Mouse (Mus musculus) intestine, embryonic 14.5 days (tissue): ENCODE results near the gene Rfx2. TPM values are rescaled to one million over a fixed set of nuclear protein-coding genes. Genes with fewer than 3 reads are reported as not detected.

Source experiments
- ATAC-seq: fragments of 200-750 bp; cut with Nextera tagmentation; replicated peaks from 2 replicates; pipeline ENCODE4 v1.8.0; 2017; ENCODE audit warnings: low read depth, moderate number of reproducible peaks, moderate TSS enrichment, moderate library complexity; ENCODE audit not compliant: low FRiP score, low TSS enrichment
- DNase-seq: peaks from one replicate; pipeline ENCODE4 v3.0.0-alpha.2; 2018; ENCODE audit warnings: low spot score
- H3K27ac ChIP-seq: fragments of 300-500 bp; sonication (generic); 2 replicates; pipeline ENCODE4 v1.5.1; 2014; ENCODE audit warnings: low read depth, mild to moderate bottlenecking, control low read depth
- H3K27me3 ChIP-seq: fragments of 300-500 bp; sonication (generic); replicated peaks from 2 replicates; pipeline ENCODE4 v1.6.1; 2014; ENCODE audit warnings: low read length, control low read depth; ENCODE audit not compliant: control insufficient read depth, insufficient read depth
- H3K36me3 ChIP-seq: fragments of 300-500 bp; sonication (generic); 2 replicates; pipeline ENCODE4 v1.6.1; 2014; ENCODE audit warnings: low read length, control low read depth; ENCODE audit not compliant: control insufficient read depth, insufficient read depth
- H3K4me1 ChIP-seq: fragments of 300-500 bp; sonication (generic); replicated peaks from 2 replicates; pipeline ENCODE4 v1.6.1; 2014; ENCODE audit warnings: low read length, control low read depth, mixed read lengths; ENCODE audit not compliant: control insufficient read depth, insufficient read depth
- H3K4me2 ChIP-seq: fragments of 300-500 bp; sonication (generic); 2 replicates; pipeline ENCODE4 v1.6.1; 2014; ENCODE audit warnings: low read length
- H3K4me3 ChIP-seq: fragments of 300-500 bp; sonication (generic); 2 replicates; pipeline ENCODE4 v1.5.1; 2014; ENCODE audit warnings: low read depth, low read length, control low read depth, mixed read lengths
- H3K9ac ChIP-seq: fragments of 300-500 bp; sonication (generic); 2 replicates; pipeline ENCODE4 v1.6.1; 2014; ENCODE audit warnings: mild to moderate bottlenecking, low read length
- H3K9me3 ChIP-seq: fragments of 300-500 bp; sonication (generic); 2 replicates; pipeline ENCODE4 v1.6.1; 2016; ENCODE audit warnings: low read length, control low read depth; ENCODE audit not compliant: control insufficient read depth
- WGBS: fragments of 180-500 bp; shearing (Covaris S2); extraction: QIAGEN DNeasy Blood & Tissue Kit; methylation state at CpG from one replicate; pipeline ENCODE4 v1.1.7; 2014; 5-methylcytosine and 5-hydroxymethylcytosine counted together
- polyA plus RNA-seq: library from polyadenylated mRNA; unstranded; fragments of >200 nt; fragmentation: Nextera tagmentation; extraction: Ambion mirVana; gene quantifications from 2 replicates; pipeline ENCODE4 v1.2.1, GENCODE M21; 2014

The Rfx2 gene
- polyA plus RNA-seq, 1 experiment from 2014 or later, result 4.5 TPM

DNA sequence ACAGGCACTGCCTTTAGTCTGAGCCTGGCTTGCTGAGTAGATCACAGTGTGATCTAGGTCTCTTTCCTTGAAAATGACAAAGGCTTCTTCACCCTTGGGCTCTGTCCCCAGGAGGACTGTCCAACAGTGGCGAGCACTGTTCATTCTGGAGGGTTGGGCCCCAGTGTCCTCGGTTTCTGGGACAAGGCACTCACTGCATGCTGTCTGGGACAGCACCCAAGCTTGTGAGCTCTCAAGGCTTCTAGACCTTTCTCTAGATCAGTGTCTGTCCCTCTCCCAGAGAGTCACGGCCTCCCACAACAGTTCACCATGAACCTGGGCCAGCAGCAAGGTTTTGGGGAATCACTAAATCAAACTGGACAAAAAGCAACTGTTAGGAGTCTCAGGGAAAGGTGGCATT lies 38.2 kb downstream of the Rfx2 start:
- Histone ChIP-seq H3K27me3 (no peaks in the 10 kb centered on the region), H3K9me3 (no peaks in the 10 kb centered on the region), H3K4me1 (no peaks in the 10 kb centered on the region), H3K27ac (no peak overlapping the region), H3K4me2 (no peak overlapping the region), H3K36me3 (no peaks in the 10 kb centered on the region), H3K4me3 (no peak overlapping the region), H3K9ac (no peak overlapping the region)
- DNase-seq, result no peak
- WGBS, result 85% methylated on average over 3 of the region's 3 CpGs
- no peak for ATAC-seq

GRCm38 (mm10) chr17:56789286-56789685 lies 41.5 kb downstream of the Rfx2 start:
- Histone ChIP-seq H3K4me1 (no peaks in the 10 kb centered on the region), H3K36me3 (no peaks in the 10 kb centered on the region), H3K4me3 (no peak overlapping the region), H3K4me2 (no peak overlapping the region), H3K27me3 (no peaks in the 10 kb centered on the region), H3K9me3 (no peaks in the 10 kb centered on the region), H3K27ac (no peak overlapping the region), H3K9ac (no peak overlapping the region)
- WGBS, result 89% methylated on average over 6 of the region's 6 CpGs
- no peak for DNase-seq
- ATAC-seq, result no peak

- no peak overlapping the region for H3K27ac ChIP-seq
- no peaks in the 10 kb centered on the region for H3K9me3 ChIP-seq
- H3K4me2 ChIP-seq, result no peak overlapping the region
- H3K27me3 ChIP-seq, result no peaks in the 10 kb centered on the region
- 57% methylated on average over 3 of the region's 3 CpGs for WGBS
- no peaks in the 10 kb centered on the region for H3K4me1 ChIP-seq
- no peak for ATAC-seq
- no peak overlapping the region for H3K9ac ChIP-seq
- H3K36me3 ChIP-seq, result no peaks in the 10 kb centered on the region
- no peak overlapping the region for H3K4me3 ChIP-seq
- DNase-seq, result no peak
Measured at GRCm38 (mm10) chr17:56788886-56789285, 41.9 kb downstream of the Rfx2 start.

GRCm38 (mm10) chr17:56780291-56780978 lies 50.4 kb downstream of the Rfx2 start:
- H3K4me3 ChIP-seq, result no peak overlapping the region
- no peak overlapping the region for H3K27ac ChIP-seq
- H3K27me3 ChIP-seq, result no peaks in the 10 kb centered on the region
- DNase-seq (no peak), ATAC-seq (no peak)
- WGBS, result 60% methylated on average over 13 of the region's 13 CpGs
- no peak overlapping the region for H3K4me2 ChIP-seq
- no peak overlapping the region for H3K9ac ChIP-seq
- H3K9me3 ChIP-seq, result 0 out of 2 replicates have a peak, but pooled peaks cover 3% of the 10 kb centered on the region
- 0 out of 2 replicates have a peak, but pooled peaks cover 5% of the 10 kb centered on the region for H3K4me1 ChIP-seq
- H3K36me3 ChIP-seq, result peaks cover 4% of the 10 kb centered on the region; the same call in 1 of the 2 replicates

- no peaks in the 10 kb centered on the region for H3K27me3 ChIP-seq
- H3K4me3 ChIP-seq, result no peak overlapping the region
- H3K4me2 ChIP-seq, result no peak overlapping the region
- 0 out of 2 replicates have a peak, but pooled peaks cover 3% of the 10 kb centered on the region for H3K9me3 ChIP-seq
- peak; percentile 69 for ATAC-seq
- peak; percentile 63 for DNase-seq
- peaks cover 4% of the 10 kb centered on the region; the same call in 1 of the 2 replicates for H3K36me3 ChIP-seq
- H3K27ac ChIP-seq, result peak overlapping the region; percentile 48; the same call in 1 of the 2 replicates
- H3K9ac ChIP-seq, result no peak overlapping the region
- 0 out of 2 replicates have a peak, but pooled peaks cover 5% of the 10 kb centered on the region for H3K4me1 ChIP-seq
- WGBS, result 44% methylated on average over 3 of the region's 3 CpGs
Measured at GRCm38 (mm10) chr17:56778779-56779362, 51.9 kb downstream of the Rfx2 start.

DNA sequence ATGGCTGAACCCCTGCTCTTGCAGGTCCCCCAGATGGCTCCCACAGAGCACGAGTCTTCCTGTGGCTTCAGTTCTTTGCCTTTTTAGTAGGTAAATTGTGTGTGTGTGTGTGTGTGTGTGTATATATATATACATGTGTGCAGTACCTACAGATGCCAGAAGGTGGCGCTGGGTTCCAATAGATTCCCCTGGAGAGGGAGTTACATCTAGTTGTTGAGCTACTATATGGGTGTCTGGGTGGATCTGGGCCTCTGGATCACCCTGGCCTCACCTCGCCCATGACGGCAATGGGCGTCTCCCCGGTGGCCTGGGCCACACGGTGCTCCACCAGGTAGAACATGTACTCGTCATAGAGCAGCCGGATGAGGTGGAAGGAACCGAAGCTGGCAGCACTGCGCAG lies 53.2 kb downstream of the Rfx2 start:
- Histone ChIP-seq H3K9me3 (0 out of 2 replicates have a peak, but pooled peaks cover 3% of the 10 kb centered on the region), H3K27ac (no peak overlapping the region), H3K27me3 (no peaks in the 10 kb centered on the region), H3K36me3 (peaks cover 4% of the 10 kb centered on the region; the same call in 1 of the 2 replicates), H3K9ac (no peak overlapping the region), H3K4me2 (no peak overlapping the region), H3K4me1 (0 out of 2 replicates have a peak, but pooled peaks cover 5% of the 10 kb centered on the region), H3K4me3 (no peak overlapping the region)
- WGBS, result 91% methylated on average over 11 of the region's 11 CpGs
- no peak for DNase-seq
- ATAC-seq, result no peak

DNA sequence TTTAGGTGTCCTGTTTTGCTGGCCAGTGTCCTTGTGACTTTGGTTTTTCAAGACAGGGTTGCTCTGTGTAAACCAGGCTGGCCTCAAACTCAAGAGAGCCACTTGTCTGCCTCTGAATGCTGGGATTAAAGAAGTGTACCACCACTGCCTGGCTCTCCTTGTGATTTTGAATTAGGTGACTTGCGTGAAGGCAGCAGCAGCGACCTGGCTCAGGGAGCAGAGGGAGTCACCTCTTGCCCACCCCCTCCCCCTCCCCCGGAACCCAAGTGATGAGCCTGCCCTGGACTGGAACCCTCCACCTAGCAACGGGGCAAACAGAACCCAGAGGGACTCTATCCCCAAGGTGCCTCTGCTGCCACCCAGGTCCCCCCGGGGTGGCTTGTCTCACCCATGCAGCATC lies 60.9 kb downstream of the Rfx2 start, which contains the start of gene Prr22:
Gene Prr22 (plus strand): TSS at position 301 of the 400 bp plus-strand sequence.
- Histone ChIP-seq H3K27me3 (no peaks in the 10 kb centered on the region), H3K27ac (no peak within 1 kb of the TSS), H3K4me1 (peaks cover 5% of the 10 kb centered on the region), H3K36me3 (peaks cover 49% of the 10 kb centered on the region), H3K9me3 (no peaks in the 10 kb centered on the region), H3K9ac (no peak within 1 kb of the TSS), H3K4me2 (no peak within 1 kb of the TSS), H3K4me3 (no peak within 1 kb of the TSS)
- no peak for ATAC-seq
- no peak for DNase-seq
- 94% methylated on average over 5 of the region's 5 CpGs for WGBS

DNA sequence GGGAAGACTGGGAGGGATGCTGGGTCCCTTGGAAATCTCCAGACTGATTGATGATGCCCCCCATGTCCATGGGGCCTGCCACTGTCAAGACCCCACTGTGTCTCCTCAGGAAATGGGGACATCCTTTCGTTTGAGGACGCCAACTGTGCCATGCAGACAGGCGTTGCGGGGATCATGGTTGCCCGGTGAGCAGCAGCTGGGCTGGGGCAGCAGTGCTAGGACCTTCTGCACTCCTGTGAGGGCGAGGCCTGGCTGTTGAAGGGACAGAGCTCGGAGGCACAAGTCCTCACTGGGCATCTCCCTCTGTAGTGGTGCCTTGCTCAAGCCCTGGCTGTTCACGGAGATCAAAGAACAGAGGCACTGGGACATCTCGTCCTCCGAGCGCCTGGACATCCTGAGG lies 61.9 kb downstream of the Rfx2 start:
- WGBS, result 92% methylated on average over 11 of the region's 11 CpGs
- no peak overlapping the region for H3K9ac ChIP-seq
- no peak overlapping the region for H3K4me3 ChIP-seq
- no peak overlapping the region for H3K4me2 ChIP-seq
- no peaks in the 10 kb centered on the region for H3K27me3 ChIP-seq
- H3K4me1 ChIP-seq, result peaks cover 5% of the 10 kb centered on the region
- H3K9me3 ChIP-seq, result no peaks in the 10 kb centered on the region
- DNase-seq, result no peak
- no peak overlapping the region for H3K27ac ChIP-seq
- no peak for ATAC-seq
- H3K36me3 ChIP-seq, result peaks cover 49% of the 10 kb centered on the region
